Mouse (Mus musculus) small intestine, adult 2 months (tissue): ENCODE results near the gene Trim46.

Source experiments
- CTCF ChIP-seq: fragments of 200-500 bp; IDR thresholded peaks from 2 replicates; pipeline ENCODE4 v1.5.1; 2012; ENCODE audit warnings: low read depth, mild to moderate bottlenecking, control low read depth, inconsistent platforms, low read length, moderate library complexity, mixed read lengths; ENCODE audit not compliant: insufficient replicate concordance, insufficient read length; ENCODE audit errors: extremely low read depth
- POLR2A ChIP-seq: fragments of 200-500 bp; IDR thresholded peaks from 2 replicates; pipeline ENCODE4 v1.6.1; 2012; ENCODE audit warnings: low read depth, mild to moderate bottlenecking, control low read depth, inconsistent platforms, low read length, moderate library complexity

- no peak for TF ChIP-seq POLR2A
- TF ChIP-seq CTCF = no peak
These were observed 57.6 kb downstream of the Trim46 start for GRCm38 (mm10) chr3:89188478-89188875.
